Mouse (Mus musculus) intestine, postnatal 0 days (tissue): ENCODE data around the gene Rreb1. TPM values are rescaled to one million over a fixed set of nuclear protein-coding genes. Genes with fewer than 3 reads are reported as not detected.
A peak's percentile ranks its signal among the peaks of the same experiment; 100 is the strongest.

Experiments used
- ATAC-seq: fragments of 200-750 bp; cut with Nextera tagmentation; 2 replicates; pipeline ENCODE4 v1.8.0; 2017; ENCODE audit warnings: mild to moderate bottlenecking, moderate TSS enrichment, moderate library complexity
- H3K27ac ChIP-seq: fragments of 300-500 bp; sonication (generic); 2 replicates; pipeline ENCODE4 v1.5.1; 2014; ENCODE audit warnings: mild to moderate bottlenecking, low read depth, low read length, moderate library complexity
- H3K27me3 ChIP-seq: fragments of 300-500 bp; sonication (generic); replicated peaks from 2 replicates; pipeline ENCODE4 v1.6.1; 2014; ENCODE audit warnings: low read length, mixed read lengths; ENCODE audit not compliant: control insufficient read depth, insufficient read depth
- H3K36me3 ChIP-seq: fragments of 300-500 bp; sonication (generic); 2 replicates; pipeline ENCODE4 v1.6.1; 2014; ENCODE audit warnings: mild to moderate bottlenecking, moderate library complexity; ENCODE audit not compliant: control insufficient read depth, insufficient read depth
- H3K4me1 ChIP-seq: fragments of 300-500 bp; sonication (generic); replicated peaks from 2 replicates; pipeline ENCODE4 v1.6.1; 2014; ENCODE audit warnings: antibody characterized with exemption, low read length, mixed read lengths; ENCODE audit not compliant: control insufficient read depth, insufficient read depth
- H3K4me2 ChIP-seq: fragments of 300-500 bp; sonication (generic); replicated peaks from 2 replicates; pipeline ENCODE4 v1.6.1; 2014; ENCODE audit warnings: low read depth, mild to moderate bottlenecking, moderate library complexity
- H3K4me3 ChIP-seq: fragments of 300-500 bp; sonication (generic); 2 replicates; pipeline ENCODE4 v1.5.1; 2014; ENCODE audit warnings: low read depth, low read length
- H3K9ac ChIP-seq: fragments of 300-500 bp; sonication (generic); 2 replicates; pipeline ENCODE4 v1.6.1; 2014; ENCODE audit warnings: mild to moderate bottlenecking, low read depth, low read length
- H3K9me3 ChIP-seq: fragments of 300-500 bp; sonication (generic); 2 replicates; pipeline ENCODE4 v1.6.1; 2016; ENCODE audit warnings: mixed run types; ENCODE audit not compliant: control insufficient read depth
- CTCF ChIP-seq: sonication (generic); IDR thresholded peaks from 2 replicates; pipeline ENCODE4 v1.5.1; 2016; ENCODE audit warnings: low read depth, mild to moderate bottlenecking, control low read depth, antibody characterized with exemption, moderate library complexity
- WGBS: fragments of 180-500 bp; shearing (Covaris S2); extraction: QIAGEN DNeasy Blood & Tissue Kit; methylation state at CpG from one replicate; pipeline ENCODE4 v1.1.7; 2014; 5-methylcytosine and 5-hydroxymethylcytosine counted together
- polyA plus RNA-seq: library from polyadenylated mRNA; unstranded; fragments of >200 nt; fragmentation: Nextera tagmentation; extraction: Ambion mirVana; gene quantifications from 2 replicates; pipeline ENCODE4 v1.2.1, GENCODE M21; 2015

The Rreb1 gene
- polyA plus RNA-seq, 1 experiment from 2014 or later = 10.6 TPM

- ATAC-seq = no peak
- 80% methylated on average over 6 of the region's 6 CpGs for WGBS
- no peak overlapping the region for H3K9ac ChIP-seq
- no peak overlapping the region for H3K4me3 ChIP-seq
- no peak for TF ChIP-seq CTCF
- no peaks in the 10 kb centered on the region for H3K4me1 ChIP-seq
- no peak overlapping the region for H3K4me2 ChIP-seq
- H3K27me3 ChIP-seq = no peaks in the 10 kb centered on the region
- no peaks in the 10 kb centered on the region for H3K9me3 ChIP-seq
- H3K36me3 ChIP-seq = peaks cover 33% of the 10 kb centered on the region
- no peak overlapping the region for H3K27ac ChIP-seq
Observed at GRCm38 (mm10) chr13:37974036-37974435, 195.8 kb downstream of the Rreb1 start.

DNA sequence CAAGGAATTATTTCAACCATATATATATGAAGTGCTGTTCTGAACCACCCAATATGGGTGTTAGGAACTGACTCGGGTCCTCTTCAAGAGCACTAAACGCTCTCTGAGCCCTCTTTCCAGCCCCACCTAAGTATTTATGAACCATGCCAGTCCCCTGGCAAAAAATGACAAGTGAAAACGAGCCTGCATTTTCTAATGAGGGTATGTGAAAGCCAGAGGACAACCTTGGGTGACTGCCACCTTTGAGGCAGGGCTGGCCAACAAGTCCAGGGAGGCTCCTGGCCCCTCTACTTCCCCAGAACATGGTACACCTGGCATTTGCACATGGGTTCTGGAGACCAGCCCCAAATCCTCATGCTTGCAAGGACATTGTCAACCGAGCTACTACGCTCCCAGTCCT is 196.5 kb downstream of the Rreb1 start:
- WGBS = 85% methylated on average over 5 of the region's 5 CpGs
- H3K4me3 ChIP-seq = no peak overlapping the region
- ATAC-seq = no peak
- H3K9ac ChIP-seq = no peak overlapping the region
- H3K4me2 ChIP-seq = no peak overlapping the region
- H3K9me3 ChIP-seq = no peaks in the 10 kb centered on the region
- TF ChIP-seq CTCF = no peak
- H3K4me1 ChIP-seq = no peaks in the 10 kb centered on the region
- no peaks in the 10 kb centered on the region for H3K27me3 ChIP-seq
- no peak overlapping the region for H3K27ac ChIP-seq
- H3K36me3 ChIP-seq = peaks cover 39% of the 10 kb centered on the region

GRCm38 (mm10) chr13:37979506-37979905 is 201.3 kb downstream of the Rreb1 start:
- Histone ChIP-seq H3K4me1 (no peaks in the 10 kb centered on the region), H3K27me3 (no peaks in the 10 kb centered on the region), H3K27ac (no peak overlapping the region), H3K4me2 (no peak overlapping the region), H3K9me3 (no peaks in the 10 kb centered on the region), H3K9ac (no peak overlapping the region), H3K36me3 (peaks cover 78% of the 10 kb centered on the region), H3K4me3 (no peak overlapping the region)
- 95% methylated on average over 12 of the region's 12 CpGs for WGBS
- TF ChIP-seq CTCF = no peak
- no peak for ATAC-seq

DNA sequence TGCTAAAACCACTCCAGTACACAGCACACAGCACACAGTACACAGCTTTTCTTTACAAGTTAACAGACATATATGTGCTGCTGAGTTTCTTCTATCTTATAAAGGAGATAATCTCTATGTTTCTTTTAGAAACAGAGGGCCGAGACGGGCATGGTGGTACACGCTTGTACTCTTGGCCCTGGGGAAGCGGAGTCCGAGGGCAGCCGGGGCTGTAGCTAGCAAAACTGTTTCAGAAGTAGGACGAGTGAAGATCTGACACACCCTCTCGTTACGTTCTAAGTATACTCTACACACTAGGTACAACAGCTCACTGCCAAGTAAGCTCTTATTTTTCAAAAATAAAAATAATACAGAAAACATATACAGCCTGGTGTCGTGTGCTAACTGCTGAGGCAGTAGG is 202.1 kb downstream of the Rreb1 start:
- H3K36me3 ChIP-seq = peaks cover 80% of the 10 kb centered on the region
- no peaks in the 10 kb centered on the region for H3K9me3 ChIP-seq
- H3K4me2 ChIP-seq = no peak overlapping the region
- no peak for TF ChIP-seq CTCF
- WGBS = 91% methylated on average over 10 of the region's 10 CpGs
- no peak overlapping the region for H3K9ac ChIP-seq
- H3K27ac ChIP-seq = no peak overlapping the region
- H3K4me3 ChIP-seq = no peak overlapping the region
- no peaks in the 10 kb centered on the region for H3K27me3 ChIP-seq
- H3K4me1 ChIP-seq = no peaks in the 10 kb centered on the region
- ATAC-seq = no peak

GRCm38 (mm10) chr13:37981063-37981462 is 202.9 kb downstream of the Rreb1 start:
- H3K4me2 ChIP-seq = no peak overlapping the region
- H3K4me3 ChIP-seq = no peak overlapping the region
- no peak for TF ChIP-seq CTCF
- 89% methylated on average over 5 of the region's 5 CpGs for WGBS
- ATAC-seq = no peak
- H3K27ac ChIP-seq = no peak overlapping the region
- H3K9me3 ChIP-seq = no peaks in the 10 kb centered on the region
- H3K27me3 ChIP-seq = no peaks in the 10 kb centered on the region
- peaks cover 81% of the 10 kb centered on the region for H3K36me3 ChIP-seq
- no peaks in the 10 kb centered on the region for H3K4me1 ChIP-seq
- H3K9ac ChIP-seq = no peak overlapping the region

DNA sequence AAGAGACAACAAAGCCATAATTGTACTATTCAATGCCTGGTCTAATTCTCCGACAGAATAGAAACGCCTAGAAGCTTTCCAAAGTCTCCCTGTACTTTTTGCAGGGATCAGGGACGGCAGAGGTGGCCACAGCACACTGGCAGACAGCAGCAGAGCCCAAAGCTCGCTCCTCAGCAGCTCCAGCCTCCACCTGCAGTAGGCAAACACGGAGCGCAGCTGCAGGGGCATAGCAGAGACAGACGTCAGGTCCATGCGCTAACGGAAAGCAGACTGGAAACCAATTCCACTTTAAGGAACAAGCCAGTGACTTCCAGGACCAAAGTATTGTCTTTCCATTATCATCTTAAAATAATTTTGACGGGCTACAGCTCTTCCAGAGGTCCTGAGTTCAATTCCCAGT is 208.0 kb downstream of the Rreb1 start:
- Histone ChIP-seq H3K9ac (no peak overlapping the region), H3K27me3 (no peaks in the 10 kb centered on the region), H3K4me3 (no peak overlapping the region), H3K4me2 (no peak overlapping the region), H3K36me3 (peaks cover 80% of the 10 kb centered on the region), H3K27ac (no peak overlapping the region), H3K9me3 (no peaks in the 10 kb centered on the region), H3K4me1 (no peaks in the 10 kb centered on the region)
- no peak for ATAC-seq
- 84% methylated on average over 10 of the region's 10 CpGs for WGBS
- TF ChIP-seq CTCF = no peak

- Histone ChIP-seq H3K4me3 (no peak overlapping the region), H3K4me2 (no peak overlapping the region), H3K4me1 (0 out of 2 replicates have a peak, but pooled peaks cover 7% of the 10 kb centered on the region), H3K36me3 (peaks cover 52% of the 10 kb centered on the region), H3K9me3 (no peaks in the 10 kb centered on the region), H3K9ac (no peak overlapping the region), H3K27me3 (no peaks in the 10 kb centered on the region), H3K27ac (peak overlapping the region; percentile 15; the same call in 1 of the 2 replicates)
- WGBS = 90% methylated on average over 8 of the region's 8 CpGs
- no peak for TF ChIP-seq CTCF
- no peak for ATAC-seq
Observed at GRCm38 (mm10) chr13:37989701-37990100, 211.5 kb downstream of the Rreb1 start.
